Mouse (Mus musculus): ENCODE results near the gene Gtpbp10.

- TF ChIP-seq CTCF (IDR thresholded peaks at IDR 0.05; ENCODE audit: low read depth) = no peak
- no peak for TF ChIP-seq EP300 (IDR thresholded peaks at IDR 0.05; ENCODE audit: low read depth)
These were observed 1.8 kb upstream of the Gtpbp10 start for GRCm38 (mm10) chr5:5561041-5561706.
